Mouse (Mus musculus): ENCODE measurements around the gene Pnmal2.
A peak's percentile ranks its signal among the peaks of the same experiment; 100 is the strongest.
"Not testable (repeated sequence)": the region's sequence is repeated elsewhere in the genome, so short reads cannot be mapped to it uniquely, and the experiment has no call there.

Gene Pnmal2

DNA sequence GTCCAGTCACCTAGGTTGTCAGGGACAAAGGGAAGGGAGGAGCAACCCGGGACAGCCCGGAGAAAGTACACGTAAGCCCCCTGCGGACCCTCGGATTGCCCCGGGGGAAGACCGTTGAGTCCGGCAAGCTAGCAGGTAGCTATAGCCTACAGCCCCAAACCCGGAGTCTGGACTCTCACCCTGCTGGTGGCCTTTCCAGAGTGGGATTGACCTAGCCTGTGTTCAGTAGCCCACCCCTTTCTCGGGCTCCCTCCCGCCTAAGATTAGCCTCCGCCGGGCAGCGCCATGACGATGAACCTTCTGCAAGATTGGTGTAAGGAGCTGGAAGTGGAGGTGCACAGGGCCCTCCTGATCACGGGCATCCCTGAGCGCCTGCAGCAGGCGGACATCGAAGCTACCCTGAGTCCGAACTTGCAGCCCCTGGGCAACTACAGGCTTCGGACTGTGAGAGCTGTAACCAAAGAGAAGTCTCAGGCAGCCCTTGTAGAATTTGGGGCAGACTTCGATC lies 380 bp downstream of the Pnmal2 start:
- DNase-seq (ENCODE audit: low read depth, low spot score): no peak

DNA sequence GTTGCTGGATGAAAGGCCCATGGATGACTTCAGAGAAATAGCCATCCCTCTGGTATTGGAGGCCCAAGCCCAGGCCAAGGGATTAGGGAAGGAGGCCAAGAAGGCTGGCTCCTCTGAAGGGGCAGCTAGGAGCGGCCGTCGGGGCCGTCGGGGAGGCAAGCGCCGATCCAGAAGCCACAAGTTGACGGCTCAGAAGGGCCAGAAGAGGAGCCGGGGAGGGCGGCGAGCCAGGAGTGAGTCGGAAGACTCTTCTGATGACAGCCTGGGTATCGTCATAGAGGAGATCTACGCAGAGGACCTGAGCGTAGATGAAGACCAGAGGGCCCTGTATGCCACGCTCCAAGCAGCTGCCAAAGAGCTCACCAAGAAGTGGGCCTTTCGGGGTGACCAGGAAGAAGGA lies 937 bp downstream of the Pnmal2 start:
- no peak for DNase-seq (ENCODE audit: low read depth, low spot score)

DNA sequence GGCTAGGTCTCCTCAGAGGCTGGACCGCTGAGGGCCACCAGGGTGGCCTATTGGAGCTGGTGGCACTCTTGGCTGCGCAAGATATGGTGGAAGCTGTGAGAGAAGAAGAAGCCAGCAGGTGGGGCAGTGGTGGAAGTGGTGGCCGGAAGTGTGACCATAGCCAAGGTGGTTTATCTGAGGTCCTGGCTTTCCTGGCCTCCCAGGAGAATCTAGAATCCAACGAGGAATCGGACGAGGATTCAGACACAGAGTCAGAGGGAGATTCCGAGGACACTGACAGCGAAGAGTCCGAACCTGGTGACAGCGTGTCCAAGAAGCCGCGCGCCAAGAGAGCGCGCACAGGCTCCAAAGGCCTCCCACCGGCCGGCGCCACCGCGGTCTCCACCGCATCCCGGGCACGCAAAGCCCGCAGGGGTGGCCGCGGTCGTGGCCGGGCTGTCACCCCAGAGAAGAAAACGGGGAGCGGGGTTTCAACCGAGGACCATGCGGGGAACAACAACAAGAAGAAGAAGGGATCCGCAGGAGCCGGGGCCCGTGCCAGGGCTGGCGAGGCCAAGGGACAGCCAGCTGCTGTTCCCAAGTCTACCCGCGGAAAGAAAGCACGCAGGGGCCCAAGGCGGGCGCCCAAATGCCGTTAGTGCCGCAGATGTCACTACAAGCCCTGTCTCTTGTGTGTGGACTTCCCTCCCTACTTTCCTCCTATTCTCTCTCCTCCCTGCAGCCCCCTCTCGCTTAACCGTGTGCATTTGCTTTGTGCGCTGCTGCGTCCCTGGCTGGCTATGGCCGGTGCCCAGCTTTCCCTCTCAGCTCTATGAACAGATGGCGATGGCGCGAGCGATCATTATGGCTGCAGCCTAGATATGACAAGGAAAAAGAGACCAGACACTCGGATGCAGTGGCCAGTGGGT lies 2.2 kb downstream of the Pnmal2 start:
- DNase-seq (ENCODE audit: low read depth, low spot score): no peak

DNA sequence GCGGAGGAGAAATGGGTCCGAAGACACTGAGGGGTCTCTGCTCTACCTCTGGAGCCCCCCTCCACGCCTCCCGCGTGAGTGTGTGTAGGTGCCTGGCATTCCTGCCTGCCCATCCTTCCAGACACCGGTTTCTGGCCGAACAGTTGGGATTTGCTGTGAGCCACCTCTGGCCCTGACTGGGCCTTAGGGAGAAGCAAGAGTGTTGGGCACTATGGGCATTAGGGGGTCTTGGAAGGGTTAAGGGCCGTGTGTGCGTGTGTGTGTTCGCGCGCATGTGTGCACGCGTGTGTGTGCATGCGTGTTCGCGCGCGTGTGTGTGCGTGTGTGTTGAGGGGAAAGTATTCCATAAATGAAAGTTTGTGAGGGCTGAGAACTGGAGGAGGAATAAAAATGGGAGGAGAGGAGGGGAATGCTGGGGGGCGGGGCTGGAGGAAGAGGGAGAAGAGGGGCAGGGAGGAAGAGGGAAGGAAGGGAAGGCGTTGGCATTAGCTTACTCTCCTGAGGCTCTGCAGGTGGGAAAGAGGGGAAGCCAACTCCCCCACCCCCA lies 2.9 kb downstream of the Pnmal2 start:
- no peak for DNase-seq (ENCODE audit: low read depth, low spot score)

DNA sequence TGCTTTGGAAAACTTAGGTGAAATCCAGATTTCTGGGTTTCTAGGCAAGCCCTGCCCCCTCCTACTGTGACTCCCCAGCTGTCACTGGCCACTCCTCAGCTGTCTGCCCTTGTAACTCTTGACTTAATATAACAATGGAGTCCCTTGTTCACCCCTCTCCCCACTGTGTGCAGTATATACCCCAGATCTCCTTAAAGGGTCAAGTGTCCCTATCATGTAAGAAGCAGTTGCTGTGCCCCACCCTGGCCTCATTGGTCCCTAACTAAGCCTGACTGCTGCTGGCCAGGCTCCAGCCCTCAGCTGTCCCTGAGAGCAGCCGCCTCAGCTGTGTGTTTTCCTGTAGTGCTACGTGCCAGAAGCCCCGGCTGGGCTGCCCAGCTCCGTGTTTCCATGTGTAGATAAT lies 3.5 kb downstream of the Pnmal2 start:
- no peak for DNase-seq (ENCODE audit: low read depth, low spot score)

DNA sequence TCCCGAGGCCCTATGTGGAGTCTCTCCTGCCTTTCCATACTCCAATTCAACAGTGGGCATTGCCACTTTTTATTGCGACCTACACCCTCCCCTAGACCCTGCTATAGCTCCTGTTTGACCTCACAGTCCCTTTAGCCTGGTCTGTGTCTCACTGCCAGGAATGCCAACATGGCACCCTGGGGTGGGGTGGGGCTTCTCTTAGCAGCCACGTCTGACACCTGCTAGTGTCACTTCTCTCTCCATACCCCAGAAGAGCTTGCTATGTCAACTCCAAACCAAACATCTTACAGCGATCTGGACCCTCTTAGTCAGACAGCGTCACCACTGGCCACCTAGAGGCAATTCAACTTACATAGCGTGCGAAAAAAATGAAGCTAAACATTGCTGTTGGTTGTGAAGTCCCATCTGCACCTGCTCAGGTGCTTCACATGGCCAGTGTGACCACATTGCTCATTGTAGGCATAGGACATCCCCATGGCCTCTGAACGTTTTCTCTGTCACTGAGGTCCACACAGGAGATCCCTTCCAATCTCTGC lies 4.5 kb downstream of the Pnmal2 start:
- no peak for DNase-seq (ENCODE audit: low read depth, low spot score)

DNA sequence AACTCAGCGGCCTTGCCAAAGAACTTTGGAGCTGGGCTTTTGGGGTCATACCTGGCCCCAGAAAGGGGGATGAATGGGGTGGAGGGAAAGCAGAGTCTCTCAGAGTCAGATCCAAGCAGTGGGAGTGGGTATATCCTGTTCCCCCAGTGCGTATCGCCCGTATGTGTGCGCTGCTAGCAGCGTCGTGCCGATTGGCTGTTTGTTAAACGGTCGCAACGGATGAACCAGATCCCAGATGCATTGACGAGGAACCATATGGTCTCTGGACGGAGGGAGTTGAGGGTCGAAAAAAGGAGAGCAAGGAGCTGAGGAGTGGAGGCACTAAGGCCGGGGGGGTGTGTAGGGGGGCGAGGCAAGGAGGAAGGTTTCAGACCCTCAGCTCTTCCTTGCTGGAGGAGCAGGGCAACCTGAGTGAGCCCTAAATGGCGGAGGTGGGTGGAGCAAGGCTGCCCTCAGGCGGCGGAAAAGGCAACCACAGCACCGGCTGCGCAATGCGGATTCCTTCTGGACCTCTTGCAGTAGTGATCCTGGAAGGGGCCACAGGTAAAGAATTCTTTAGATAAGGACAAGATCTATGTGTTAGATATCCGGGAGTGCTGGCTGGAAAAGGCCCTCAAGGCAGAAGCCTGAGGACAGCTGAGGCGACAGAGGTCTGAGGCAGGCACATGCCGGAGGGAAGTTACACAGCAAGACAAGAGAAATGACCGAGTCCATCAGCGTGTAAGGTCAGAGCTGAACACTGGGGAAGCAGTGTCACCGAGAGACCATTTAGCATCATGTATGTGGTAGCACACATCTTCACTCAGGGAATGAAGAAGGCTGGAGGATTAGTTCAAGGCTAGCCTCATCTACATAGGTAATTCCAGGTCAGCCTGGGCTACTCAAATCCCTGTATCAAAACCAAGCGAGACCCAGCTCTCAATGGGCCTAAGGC lies 5.7 kb downstream of the Pnmal2 start:
- peak; percentile 72 for DNase-seq (ENCODE audit: low read depth, low spot score)

DNA sequence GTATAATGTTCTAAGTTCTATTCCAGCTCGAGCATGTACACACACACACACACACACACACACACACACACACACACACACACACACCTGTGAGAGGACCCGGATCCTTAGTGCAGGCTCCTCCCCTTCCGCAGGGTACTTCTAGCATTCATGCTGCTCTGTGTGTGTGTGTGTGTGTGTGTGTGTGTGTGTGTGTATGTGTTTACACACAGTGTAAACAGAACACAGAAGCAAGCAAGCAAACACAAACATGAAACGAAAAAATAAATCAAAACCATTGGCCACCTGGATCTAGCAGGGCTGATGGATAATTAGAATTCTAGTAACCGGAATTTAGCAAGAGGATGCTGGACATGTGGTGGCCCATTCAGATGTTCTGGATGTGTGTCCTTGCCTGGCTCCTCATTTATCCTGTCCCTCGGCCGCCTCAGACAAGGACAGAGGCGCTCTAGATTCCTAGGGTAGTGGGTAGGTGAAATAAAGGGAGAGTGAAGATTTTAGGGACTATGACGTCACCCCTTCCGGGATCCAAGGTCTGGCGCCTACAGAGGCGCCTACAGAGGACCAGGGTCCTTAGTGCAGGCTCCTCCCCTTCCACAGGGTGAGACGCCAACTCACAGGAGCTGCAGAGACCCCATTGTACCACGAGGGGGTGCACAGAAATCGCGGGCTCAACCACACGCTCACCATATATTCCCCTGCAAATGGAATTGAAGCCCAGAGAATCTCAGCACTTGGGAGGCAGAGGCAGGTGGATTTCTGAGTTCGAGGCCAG lies 6.6 kb downstream of the Pnmal2 start:
- DNase-seq (ENCODE audit: low read depth, low spot score): peak; percentile 77

DNA sequence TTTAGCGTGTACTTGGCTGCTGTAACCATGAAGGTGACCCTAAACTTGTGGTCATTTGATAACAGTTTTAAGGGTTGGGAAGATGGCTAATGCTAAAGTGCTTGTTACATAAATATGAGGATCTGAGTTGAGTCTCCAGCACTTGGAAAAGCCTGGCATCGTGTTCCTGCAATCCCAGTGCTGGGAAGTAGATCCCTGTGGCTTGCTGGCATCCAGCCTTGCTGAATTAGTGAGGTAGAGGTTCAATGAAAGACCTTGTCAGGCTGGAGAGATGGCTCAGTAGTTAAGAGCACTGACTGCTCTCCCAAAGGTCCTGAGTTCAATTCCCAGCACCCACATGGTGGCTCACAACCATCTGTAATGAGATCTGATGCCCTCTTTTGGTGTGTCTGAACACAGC lies 9.3 kb downstream of the Pnmal2 start:
- not testable (repeated sequence) for DNase-seq (ENCODE audit: low read depth, low spot score)

DNA sequence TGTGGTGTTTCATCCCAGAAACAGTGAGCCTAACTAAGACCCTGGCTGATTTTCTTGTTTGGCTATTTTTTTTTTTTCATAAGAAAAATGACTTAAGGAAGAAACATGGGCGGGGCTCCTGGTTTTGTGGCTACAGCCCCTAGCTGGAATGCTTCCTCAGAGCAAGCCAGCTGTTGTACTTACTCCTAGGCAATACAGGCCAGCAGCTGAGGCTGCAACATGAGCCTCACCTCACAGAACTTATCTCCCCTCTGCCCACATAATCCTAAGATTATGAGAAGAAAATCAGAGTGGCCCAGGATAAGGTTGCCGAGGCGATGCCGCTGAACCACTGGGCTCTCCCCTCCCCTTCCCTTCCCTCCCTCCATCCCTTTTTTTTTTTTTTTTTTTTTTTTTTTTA lies 11.2 kb downstream of the Pnmal2 start:
- DNase-seq (ENCODE audit: low read depth, low spot score): no peak

DNA sequence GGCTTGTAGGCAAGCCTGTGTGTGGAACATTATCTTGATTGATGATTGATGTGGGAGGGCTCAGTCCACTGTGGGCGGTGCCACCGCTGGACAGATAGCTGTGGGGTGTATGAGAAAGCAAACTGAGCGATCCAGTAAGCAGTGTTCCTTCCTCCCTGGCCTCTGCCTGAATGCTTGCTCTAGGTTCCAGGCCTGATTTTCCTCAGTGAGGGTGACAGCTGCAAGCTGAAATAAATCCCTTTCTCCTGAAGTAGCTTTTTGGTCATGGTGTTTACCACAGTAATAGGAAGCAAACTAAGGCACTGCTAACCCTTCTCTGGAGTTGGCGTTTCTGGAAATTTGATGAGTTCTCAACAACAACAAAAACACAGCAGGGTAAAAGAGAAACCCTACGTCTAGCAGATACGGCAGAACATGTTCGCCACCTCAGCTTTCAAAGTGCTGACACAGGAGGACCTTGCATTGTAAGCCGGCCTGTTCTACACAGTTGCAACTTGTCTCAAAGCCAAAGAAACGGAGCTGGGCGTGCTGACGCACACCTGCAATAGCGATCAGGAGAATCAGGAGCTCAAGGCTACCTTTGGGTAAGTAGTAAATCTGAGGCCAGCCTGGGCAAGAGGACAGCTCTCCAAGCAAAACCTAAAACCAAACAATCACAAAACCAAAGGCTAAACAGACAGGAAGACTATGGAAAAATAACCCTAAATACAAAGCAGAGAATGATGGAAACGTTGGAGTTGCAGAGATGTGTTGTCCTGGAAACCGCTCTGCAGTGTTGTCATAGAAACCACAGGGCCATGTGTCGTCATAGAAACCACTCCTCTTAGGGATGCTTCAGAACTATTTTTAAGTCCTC lies 12.2 kb downstream of the Pnmal2 start:
- no peak for DNase-seq (ENCODE audit: low read depth, low spot score)

DNA sequence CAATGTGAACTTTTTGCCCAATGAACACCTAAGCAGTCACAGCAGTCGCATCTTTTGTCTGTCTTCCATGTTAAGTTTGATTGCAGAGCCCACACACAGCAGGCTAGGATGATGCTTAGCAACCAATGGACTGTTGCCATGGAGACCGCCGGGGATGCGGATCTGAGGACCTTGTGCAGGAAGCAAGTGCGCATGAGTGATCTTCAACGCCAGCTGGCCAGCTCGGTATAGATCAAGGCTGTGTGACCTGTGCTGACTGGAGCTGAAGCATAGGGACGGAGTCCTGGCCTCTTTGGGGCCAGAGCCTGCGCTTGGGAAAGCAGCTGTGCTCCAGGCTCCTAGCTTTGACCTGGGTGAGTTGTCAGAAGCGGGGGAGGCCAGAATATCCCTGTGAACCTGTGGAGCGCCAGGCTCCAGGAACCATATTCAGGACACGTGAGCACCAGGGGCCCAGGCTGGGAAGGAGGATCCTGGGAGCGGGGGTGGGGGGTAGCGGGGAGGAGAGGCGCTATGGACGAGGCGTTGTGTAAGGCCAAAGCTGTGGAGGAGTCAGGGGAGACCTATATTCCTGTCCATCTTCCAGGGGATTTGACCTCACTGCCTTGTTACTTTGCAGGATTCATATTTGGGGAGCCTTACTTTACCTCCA lies 15.2 kb downstream of the Pnmal2 start, which contains the start of gene Pnmal1:
Gene Pnmal1 (plus strand): TSS at position 141 of the 649 bp plus-strand sequence.
- DNase-seq (ENCODE audit: low read depth, low spot score): peak; percentile 84

DNA sequence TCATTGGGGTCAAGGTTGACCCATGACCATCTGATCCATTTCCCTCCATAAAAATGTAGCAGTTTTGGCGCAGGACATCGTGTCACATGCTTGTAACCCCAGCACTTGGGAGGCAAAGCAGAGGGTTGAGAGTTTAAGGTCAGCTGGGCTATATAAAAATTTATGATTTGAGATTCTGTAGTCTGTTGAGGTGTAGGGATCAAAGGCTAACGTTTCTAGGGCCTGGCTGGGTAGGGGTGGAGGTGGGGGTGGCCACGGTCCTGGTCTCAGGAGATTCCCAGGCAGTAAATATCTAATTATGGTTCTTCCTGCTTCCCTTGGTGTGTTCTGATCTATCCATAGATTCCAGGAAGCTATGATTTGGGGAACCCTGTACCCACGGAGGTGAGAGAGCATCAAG lies 17.2 kb downstream of the Pnmal2 start:
- DNase-seq (ENCODE audit: low read depth, low spot score): no peak

DNA sequence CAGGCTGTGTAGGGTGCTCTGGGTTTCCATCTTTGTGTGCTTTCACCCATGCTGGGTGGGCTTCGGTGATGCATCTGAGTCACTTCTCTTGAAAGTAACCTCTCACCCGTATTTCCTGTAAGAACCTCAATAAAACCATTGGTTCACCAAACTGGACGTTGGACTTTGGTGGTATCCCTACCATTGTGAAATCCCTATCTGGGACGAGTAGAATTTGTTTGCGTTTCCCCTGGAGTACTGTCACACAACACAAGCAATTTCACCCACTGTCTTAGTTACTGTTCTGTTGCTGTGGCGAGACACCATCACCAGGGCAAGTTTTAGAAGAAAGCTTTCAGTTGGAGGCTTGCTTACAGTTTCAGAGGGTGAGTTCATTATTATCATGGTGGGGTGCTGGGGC lies 23.9 kb downstream of the Pnmal2 start:
- DNase-seq (ENCODE audit: low read depth, low spot score): no peak

DNA sequence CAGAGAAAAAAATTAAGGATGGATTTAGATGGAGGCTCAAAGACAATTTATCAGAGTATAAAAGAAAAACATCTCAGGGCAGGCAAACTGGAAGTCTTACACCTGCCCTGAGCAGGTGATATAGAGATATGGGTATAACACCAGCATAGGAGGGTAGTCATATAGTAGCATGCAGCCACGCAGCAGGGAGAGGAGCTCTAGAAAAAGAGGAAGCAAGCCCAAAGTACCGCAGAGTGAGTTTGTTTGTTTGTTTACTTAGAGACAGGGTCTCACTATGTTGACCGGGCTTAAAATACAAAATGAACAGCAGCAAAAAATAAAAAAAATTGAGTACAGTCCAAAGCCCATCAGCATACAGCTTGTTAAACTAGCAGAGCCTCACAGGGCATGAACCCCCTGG lies 26.7 kb downstream of the Pnmal2 start:
- DNase-seq (ENCODE audit: low read depth, low spot score): no peak

DNA sequence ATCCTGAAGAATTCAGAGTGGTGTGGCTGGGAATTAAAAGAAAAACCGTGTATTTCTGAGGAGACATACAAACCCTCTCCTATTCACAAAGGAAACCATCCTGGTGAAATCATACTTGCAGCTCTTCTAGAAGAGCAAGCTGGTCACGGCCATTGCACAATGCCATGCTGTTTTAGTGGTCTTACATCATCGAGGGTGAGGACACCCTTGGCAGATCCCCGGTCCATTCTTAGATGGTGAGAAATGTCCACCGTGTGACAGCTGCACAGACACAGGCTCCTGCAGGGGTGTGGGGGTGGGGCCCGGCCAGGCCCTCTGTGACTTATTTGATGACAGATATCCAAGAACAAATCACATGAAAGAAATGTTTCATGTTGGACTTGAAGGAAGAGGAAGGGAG lies 29.5 kb downstream of the Pnmal2 start:
- DNase-seq (ENCODE audit: low read depth, low spot score): no peak

DNA sequence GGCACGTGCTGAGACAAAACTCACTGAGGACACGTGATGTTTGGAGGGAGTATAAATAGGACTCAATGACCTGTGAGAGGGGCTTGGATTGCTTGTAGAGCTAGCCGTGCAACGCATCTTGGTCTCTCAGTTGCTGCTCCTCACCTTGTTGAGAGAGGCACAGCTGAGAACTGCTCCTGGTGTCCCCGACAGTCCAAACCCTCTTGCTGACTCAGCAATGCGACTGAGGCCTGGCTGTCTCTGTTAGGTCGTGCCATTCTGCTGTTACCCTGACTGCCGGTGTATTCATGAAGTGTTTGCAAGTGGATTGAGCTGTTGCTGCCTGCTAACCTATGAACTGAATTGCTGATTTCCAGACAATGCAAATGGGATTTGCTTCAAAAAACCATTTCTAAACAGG lies 31.8 kb downstream of the Pnmal2 start:
- DNase-seq (ENCODE audit: low read depth, low spot score): no peak

DNA sequence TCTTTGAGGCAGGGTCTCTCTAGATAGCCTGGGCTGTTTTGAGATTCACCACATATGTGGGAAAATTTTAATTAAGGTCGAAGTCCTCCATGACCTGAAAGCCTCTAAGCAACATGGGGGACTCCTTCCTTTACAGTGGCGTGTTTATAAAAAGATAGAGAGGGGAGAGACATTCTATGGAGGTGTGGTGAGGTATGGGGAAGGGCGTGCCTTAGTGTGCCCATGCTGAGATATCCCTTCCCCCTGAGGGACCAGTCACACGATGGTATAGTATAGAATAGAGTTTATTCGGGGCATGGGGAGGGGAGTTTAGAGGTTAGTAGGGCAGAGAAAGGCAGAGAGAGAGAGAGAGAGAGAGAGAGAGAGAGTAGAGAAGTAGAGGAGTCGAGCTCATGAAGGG lies 33.7 kb downstream of the Pnmal2 start:
- DNase-seq (ENCODE audit: low read depth, low spot score): no peak

DNA sequence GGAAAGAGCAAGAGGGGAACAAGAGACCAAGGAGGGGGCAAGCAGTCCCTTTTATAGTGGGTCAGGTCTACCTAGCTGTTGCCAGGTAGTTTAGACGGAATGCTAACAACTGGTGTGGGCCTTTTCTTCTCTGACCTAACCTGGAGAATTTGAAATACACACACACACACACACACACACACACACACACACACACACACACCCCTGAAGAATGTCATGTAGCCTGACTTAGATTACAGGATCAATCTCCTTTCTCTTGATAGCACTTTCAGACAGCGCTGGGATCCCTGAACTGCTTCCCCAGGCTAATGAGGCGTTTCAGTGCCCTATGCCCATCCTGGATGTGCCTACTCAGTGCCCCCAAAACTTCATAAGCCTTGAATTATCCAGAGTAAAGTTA lies 34.1 kb downstream of the Pnmal2 start:
- DNase-seq (ENCODE audit: low read depth, low spot score): no peak
